Mouse (Mus musculus): Measurements from ENCODE around the gene Nprl3.
A peak's percentile ranks its signal among the peaks of the same experiment; 100 is the strongest.

Nprl3 gene

GRCm38 (mm10) chr11:32198256-32198955, 69.1 kb downstream of the Nprl3 start:
- DNase-seq (ENCODE audit: low read depth, low spot score): peak; percentile 70

GRCm38 (mm10) chr11:32197766-32198165, 69.7 kb downstream of the Nprl3 start:
- peak; percentile 56 for DNase-seq (ENCODE audit: low read depth, low spot score)

GRCm38 (mm10) chr11:32196727-32197126, 70.8 kb downstream of the Nprl3 start:
- DNase-seq (ENCODE audit: low read depth, low spot score): peak; percentile 70

GRCm38 (mm10) chr11:32195867-32196540, 71.5 kb downstream of the Nprl3 start:
- peak; percentile 81 for DNase-seq (ENCODE audit: low read depth, low spot score)

GRCm38 (mm10) chr11:32194626-32195025, 72.9 kb downstream of the Nprl3 start:
- no peak for DNase-seq (ENCODE audit: low read depth, low spot score)

- no peak for DNase-seq (ENCODE audit: low read depth, low spot score)
Measured at GRCm38 (mm10) chr11:32194086-32194485, 73.4 kb downstream of the Nprl3 start.

- no peak for DNase-seq (ENCODE audit: low read depth, low spot score)
Measured at GRCm38 (mm10) chr11:32193156-32193555, 74.4 kb downstream of the Nprl3 start.

GRCm38 (mm10) chr11:32190603-32191110, 76.8 kb downstream of the Nprl3 start:
- no peak for DNase-seq (ENCODE audit: low read depth, low spot score)

GRCm38 (mm10) chr11:32190119-32190518, 77.4 kb downstream of the Nprl3 start:
- DNase-seq (ENCODE audit: low read depth, low spot score): no peak

- no peak for DNase-seq (ENCODE audit: low read depth, low spot score)
Measured at GRCm38 (mm10) chr11:32189434-32189833, 78.1 kb downstream of the Nprl3 start.

- DNase-seq (ENCODE audit: low read depth, low spot score): no peak
Measured at GRCm38 (mm10) chr11:32188881-32189280, 78.6 kb downstream of the Nprl3 start.

- DNase-seq (ENCODE audit: low read depth, low spot score): peak; percentile 38
Measured at GRCm38 (mm10) chr11:32187256-32187655, 80.3 kb downstream of the Nprl3 start.

GRCm38 (mm10) chr11:32186031-32186430, 81.5 kb downstream of the Nprl3 start:
- DNase-seq (ENCODE audit: low read depth, low spot score): no peak

GRCm38 (mm10) chr11:32184469-32184868, 83.0 kb downstream of the Nprl3 start:
- no peak for DNase-seq (ENCODE audit: low read depth, low spot score)

- peak; percentile 75 for DNase-seq (ENCODE audit: low read depth, low spot score)
Measured at GRCm38 (mm10) chr11:32181973-32182868, 85.3 kb downstream of the Nprl3 start.

GRCm38 (mm10) chr11:32181246-32181645, 86.3 kb downstream of the Nprl3 start:
- no peak for DNase-seq (ENCODE audit: low read depth, low spot score)

- DNase-seq (ENCODE audit: low read depth, low spot score): no peak
Measured at GRCm38 (mm10) chr11:32178506-32178905, 89.0 kb downstream of the Nprl3 start.
